Mouse (Mus musculus) adrenal gland, postnatal 25 days (tissue): Measurements from ENCODE around the gene Wdfy1. TPM values are rescaled to one million over a fixed set of nuclear protein-coding genes. Genes with fewer than 3 reads are reported as not detected.

Experiments
- DNase-seq: peaks from one replicate; pipeline ENCODE4 v3.0.0; 2021; ENCODE audit warnings: mixed read lengths
- total RNA-seq: library from RNA; stranded (reverse); gene quantifications from 2 replicates; pipeline ENCODE4 v1.2.3, GENCODE M21; 2021

The Wdfy1 gene
- total RNA-seq, 1 experiment from 2014 or later = 48.5 TPM

GRCm38 (mm10) chr1:79657411-79657810 is 118.5 kb downstream of the Wdfy1 start:
- DNase-seq = no peak

- DNase-seq = no peak
These were observed 120.0 kb downstream of the Wdfy1 start for GRCm38 (mm10) chr1:79655819-79656555.

- no peak for DNase-seq
These were observed 121.0 kb downstream of the Wdfy1 start for GRCm38 (mm10) chr1:79654948-79655347.

Other genes with a start within 250 kb of the Wdfy1 start
- 0.85 TPM in 1 of 2 replicates, not detected in the other for gene Ap1s3, start 104.2 kb downstream of the Wdfy1 start, total RNA-seq
- 48.4 and 59.6 TPM in 2 replicates for gene Mrpl44, start 125 bp downstream of the Wdfy1 start, total RNA-seq
- gene Serpine2, start 85.0 kb upstream of the Wdfy1 start, total RNA-seq = 5.9 and 6.7 TPM in 2 replicates